In the genomic region with DNA sequence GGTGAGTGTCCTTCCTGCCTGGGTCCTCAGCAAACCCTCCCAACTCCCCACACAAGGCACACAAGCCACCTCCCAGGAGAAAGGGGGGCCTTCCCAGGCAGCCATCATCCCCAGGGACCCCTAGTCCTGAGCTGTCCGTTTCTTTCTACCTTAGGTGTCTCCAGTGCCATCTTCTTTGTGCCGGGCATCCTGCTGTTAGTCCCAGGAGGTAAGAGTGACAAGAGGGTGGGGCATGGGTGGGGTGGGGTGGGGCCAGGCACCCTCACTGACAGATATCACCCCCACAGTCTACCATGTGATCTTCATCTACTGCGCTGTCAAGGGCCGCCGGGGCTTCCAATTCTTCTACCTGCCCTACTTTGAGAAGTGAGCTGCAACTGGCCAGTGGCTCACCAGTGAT, we compare ENCODE assay signal across 31 mouse cellular contexts. TPM values are rescaled to one million over a fixed set of nuclear protein-coding genes. Genes with fewer than 3 reads are reported as not detected.
A peak's percentile ranks its signal among the peaks of the same experiment; 100 is the strongest.
DNase-seq lines count a peak whose midpoint lies in the region; ATAC-seq lines count a peak whose summit lies in the region.
"Had no signal": no experiment of that assay in that cellular context is flagged by ENCODE, and none has a peak within 500 bp of the region (broad histone marks: within the 10 kb centered on the region; RNA-seq: fewer than 3 reads in every experiment).

No protein-coding gene starts in this region.

- no peak overlapping the region for H3K4me3 ChIP-seq in kidney, embryonic 15.5 days (replicated peaks)
- H3K4me3 ChIP-seq in liver, embryonic 15.5 days (replicated peaks) = peak overlapping the region; percentile 69
- H3K4me3 ChIP-seq: embryonic facial prominence, embryonic 10.5 days; forebrain, embryonic 13.5 days; gastrocnemius, adult 2 months; hindbrain, embryonic 13.5 days; limb, embryonic 15.5 days; midbrain, embryonic 12.5 days had no signal

- no peak overlapping the region for H3K4me2 ChIP-seq in kidney, embryonic 15.5 days
- peak overlapping the region; percentile 85 for H3K4me2 ChIP-seq in liver, embryonic 15.5 days
- H3K4me2 ChIP-seq: forebrain, embryonic 13.5 days; hindbrain, embryonic 13.5 days; limb, embryonic 15.5 days; midbrain, embryonic 12.5 days had no signal

- H3K36me3 ChIP-seq in kidney, embryonic 15.5 days = peaks cover 51% of the 10 kb centered on the region
- H3K36me3 ChIP-seq in liver, embryonic 15.5 days (replicated peaks) = peaks cover 55% of the 10 kb centered on the region

- no peak for ATAC-seq in kidney, embryonic 15.5 days (replicated peaks; ENCODE audit: low FRiP score)
- peak; percentile 66 for ATAC-seq in erythroid progenitor cell, adult 5-6 weeks (replicated peaks; ENCODE audit: low FRiP score, poor library complexity, severe bottlenecking)
- ATAC-seq in liver, embryonic 15.5 days (ENCODE audit: insufficient read depth) = peak; percentile 82
- ATAC-seq in cerebellum, adult (ENCODE audit: insufficient number of reproducible peaks, low FRiP score, low TSS enrichment) = no peak
- ATAC-seq: forebrain, embryonic 13.5 days; Patski had no signal

- DNase-seq in kidney, adult 9 months = no peak
- peak; percentile 58 for DNase-seq in c-Kit-negative CD71-positive TER-119-positive erythroid progenitor cells, embryonic 14.5 days (ENCODE audit: low read depth, low spot score)
- no peak for DNase-seq in lung, postnatal 4 days
- no peak for DNase-seq in ovary, postnatal 14 days (ENCODE audit: low spot score)
- DNase-seq: adrenal gland, postnatal 36 days; cerebellum, adult 2 months; cerebellum, postnatal 36 days; gastrocnemius, adult 2 months; kidney, adult 11 months; left cerebral cortex, postnatal 4 days; right cerebral cortex, postnatal 14 days had no signal

- H3K27me3 ChIP-seq in kidney, embryonic 15.5 days = no peaks in the 10 kb centered on the region
- H3K27me3 ChIP-seq in liver, embryonic 15.5 days = no peaks in the 10 kb centered on the region
- H3K27me3 ChIP-seq: CH12.LX; forebrain, embryonic 13.5 days; hindbrain, embryonic 13.5 days; limb, embryonic 15.5 days; midbrain, embryonic 12.5 days; Patski had no signal

- H3K27ac ChIP-seq in kidney, embryonic 15.5 days = no peak overlapping the region
- peak overlapping the region; percentile 87 for H3K27ac ChIP-seq in liver, embryonic 15.5 days (replicated peaks)
- H3K27ac ChIP-seq: embryonic facial prominence, embryonic 10.5 days; forebrain, embryonic 13.5 days; gastrocnemius, adult 2 months; hindbrain, embryonic 13.5 days; kidney, postnatal 0 days; limb, embryonic 15.5 days; macrophage; midbrain, embryonic 12.5 days had no signal

- peaks cover 16% of the 10 kb centered on the region for H3K4me1 ChIP-seq in kidney, embryonic 15.5 days
- peaks cover 71% of the 10 kb centered on the region for H3K4me1 ChIP-seq in liver, embryonic 15.5 days (replicated peaks)

- no peaks in the 10 kb centered on the region for H3K9me3 ChIP-seq in kidney, embryonic 15.5 days (replicated peaks)
- H3K9me3 ChIP-seq in liver, embryonic 15.5 days (replicated peaks) = no peaks in the 10 kb centered on the region
- H3K9me3 ChIP-seq: embryonic facial prominence, embryonic 10.5 days; forebrain, embryonic 13.5 days; G1E; hindbrain, embryonic 13.5 days; limb, embryonic 15.5 days; midbrain, embryonic 12.5 days had no signal

- 0 out of 2 replicates have a peak overlapping the region, but pooled peaks have one; percentile 23 for H3K9ac ChIP-seq in kidney, embryonic 15.5 days
- H3K9ac ChIP-seq in liver, embryonic 15.5 days = peak overlapping the region; percentile 74
- H3K9ac ChIP-seq: forebrain, embryonic 13.5 days; hindbrain, embryonic 13.5 days; limb, embryonic 15.5 days; midbrain, embryonic 12.5 days had no signal

- 95% methylated on average over 5 of the region's 5 CpGs for WGBS in kidney, embryonic 15.5 days
- WGBS in liver, embryonic 15.5 days (ENCODE audit: insufficient replicate concordance) = 27% methylated on average over 5 of the region's 5 CpGs

RNA-seq across cellular contexts. Expression of gene Aip, which starts 5.4 kb away (rescaled TPM):
- 98.0 and 108 TPM in 2 replicates for polyA plus RNA-seq in kidney, embryonic 15.5 days (2015; fragmentation: Nextera tagmentation; extraction: Ambion mirVana)
- total RNA-seq in erythroid progenitor cell, adult 5-6 weeks (2015; ENCODE audit: low replicate concordance) = 33.5 and 72.1 TPM in 2 replicates
- total RNA-seq in erythroid progenitor cell, adult 5-6 weeks (2017; ENCODE audit: low replicate concordance) = 41.2 and 41.8 TPM in 2 replicates
- 35.8 and 38.3 TPM in 2 replicates for polyA plus RNA-seq in liver, embryonic 15.5 days (2015; fragmentation: Nextera tagmentation; extraction: Ambion mirVana)

RNA-seq across cellular contexts. Expression of gene Gpr152, which starts 8.5 kb away (rescaled TPM):
- polyA plus RNA-seq in kidney, embryonic 15.5 days (2015; fragmentation: Nextera tagmentation; extraction: Ambion mirVana) = not detected in 2 replicates
- total RNA-seq in erythroid progenitor cell, adult 5-6 weeks (2015; ENCODE audit: low replicate concordance) = 1.1 TPM in 1 of 2 replicates, not detected in the other
- not detected in 2 replicates for total RNA-seq in erythroid progenitor cell, adult 5-6 weeks (2017; ENCODE audit: low replicate concordance)
- not detected in 2 replicates for polyA plus RNA-seq in liver, embryonic 15.5 days (2015; fragmentation: Nextera tagmentation; extraction: Ambion mirVana)
- total RNA-seq: adrenal gland, adult 18-20 months; gastrocnemius, adult 2 months; gastrocnemius, postnatal 4 days; heart, postnatal 25 days; layer of hippocampus, postnatal 10 days; left cerebral cortex, postnatal 4 days; monocyte, adult 5-6 weeks had no signal
- polyA plus RNA-seq: embryonic facial prominence, embryonic 10.5 days; G1E; hindbrain, embryonic 13.5 days; limb, embryonic 15.5 days; lung, embryonic 16.5 days; macrophage; midbrain, embryonic 12.5 days; Patski had no signal

RNA-seq across cellular contexts. Expression of gene Cabp4, which starts 12.8 kb away (rescaled TPM):
- polyA plus RNA-seq in kidney, embryonic 15.5 days (2015; fragmentation: Nextera tagmentation; extraction: Ambion mirVana) = 0.05 and 0.10 TPM in 2 replicates
- not detected in 2 replicates for total RNA-seq in erythroid progenitor cell, adult 5-6 weeks (2015; ENCODE audit: low replicate concordance)
- not detected in 2 replicates for total RNA-seq in erythroid progenitor cell, adult 5-6 weeks (2017; ENCODE audit: low replicate concordance)
- polyA plus RNA-seq in liver, embryonic 15.5 days (2015; fragmentation: Nextera tagmentation; extraction: Ambion mirVana) = 0.13 TPM in 2 replicates
- total RNA-seq: gastrocnemius, adult 2 months; gastrocnemius, postnatal 4 days; left cerebral cortex, postnatal 4 days; monocyte, adult 5-6 weeks had no signal
- polyA plus RNA-seq: lung, embryonic 16.5 days; macrophage had no signal

RNA-seq across cellular contexts. Expression of gene Coro1b, which starts 17.3 kb away (rescaled TPM):
- polyA plus RNA-seq in kidney, embryonic 15.5 days (2015; fragmentation: Nextera tagmentation; extraction: Ambion mirVana) = 165 and 174 TPM in 2 replicates
- total RNA-seq in erythroid progenitor cell, adult 5-6 weeks (2015; ENCODE audit: low replicate concordance) = 68.3 and 83.3 TPM in 2 replicates
- 8.5 and 48.9 TPM in 2 replicates for total RNA-seq in erythroid progenitor cell, adult 5-6 weeks (2017; ENCODE audit: low replicate concordance)
- 71.8 and 77.5 TPM in 2 replicates for polyA plus RNA-seq in liver, embryonic 15.5 days (2015; fragmentation: Nextera tagmentation; extraction: Ambion mirVana)

RNA-seq across cellular contexts. Expression of gene Ptprcap, which starts 22.3 kb away (rescaled TPM):
- 0.42 and 1.2 TPM in 2 replicates for polyA plus RNA-seq in kidney, embryonic 15.5 days (2015; fragmentation: Nextera tagmentation; extraction: Ambion mirVana)
- 66.3 and 73.4 TPM in 2 replicates for total RNA-seq in erythroid progenitor cell, adult 5-6 weeks (2015; ENCODE audit: low replicate concordance)
- total RNA-seq in erythroid progenitor cell, adult 5-6 weeks (2017; ENCODE audit: low replicate concordance) = 14.4 and 38.8 TPM in 2 replicates
- polyA plus RNA-seq in liver, embryonic 15.5 days (2015; fragmentation: Nextera tagmentation; extraction: Ambion mirVana) = 15.6 and 17.5 TPM in 2 replicates
- polyA plus RNA-seq: embryonic facial prominence, embryonic 10.5 days had no signal

Comparison
In these comparisons a context has a peak if more than half of its experiments do, and no peak if none do; other contexts are left out.
1. ATAC-seq: peak in erythroid progenitor cell, adult 5-6 weeks (single experiment) and liver, embryonic 15.5 days (single experiment); none in kidney, embryonic 15.5 days (single experiment) and cerebellum, adult (single experiment).